Mouse (Mus musculus): ENCODE data around the gene Prrg1. TPM values are rescaled to one million over a fixed set of nuclear protein-coding genes. Genes with fewer than 3 reads are reported as not detected.

Prrg1 gene
- 1.4 and 1.6 TPM in 2 replicates for polyA plus RNA-seq (2015; fragmentation: Nextera tagmentation; extraction: Ambion mirVana)

- Histone ChIP-seq H3K4me2 (peak within 1 kb of the TSS; percentile 65), H3K27me3 (no peaks in the 10 kb centered on the region), H3K4me1 (replicated peaks) (no peaks in the 10 kb centered on the region), H3K4me3 (replicated peaks) (peak within 1 kb of the TSS; percentile 61), H3K9ac (peak within 1 kb of the TSS; percentile 37), H3K9me3 (replicated peaks) (no peaks in the 10 kb centered on the region), H3K36me3 (replicated peaks) (no peaks in the 10 kb centered on the region), H3K27ac (replicated peaks) (0 out of 2 replicates have a peak within 1 kb of the TSS, but pooled peaks have one; percentile 41)
- peak; percentile 91 for ATAC-seq (ENCODE audit: insufficient read depth)
- 9% methylated on average over 36 of the region's 36 CpGs for WGBS (ENCODE audit: insufficient replicate concordance)
Observed at GRCm38 (mm10) chrX:78583202-78584004, at the start of gene Prrg1. Gene Prrg1 (minus strand): TSS chrX:78583896.

GRCm38 (mm10) chrX:78605814-78606213 is 22.1 kb upstream of the Prrg1 start:
- WGBS (ENCODE audit: insufficient replicate concordance) = 41% methylated on average over 2 of the region's 2 CpGs
- Histone ChIP-seq H3K36me3 (replicated peaks) (no peaks in the 10 kb centered on the region), H3K27me3 (no peaks in the 10 kb centered on the region), H3K27ac (replicated peaks) (no peak overlapping the region), H3K4me3 (replicated peaks) (no peak overlapping the region), H3K9ac (no peak overlapping the region), H3K9me3 (replicated peaks) (no peaks in the 10 kb centered on the region), H3K4me1 (replicated peaks) (no peaks in the 10 kb centered on the region), H3K4me2 (no peak overlapping the region)
- ATAC-seq (ENCODE audit: insufficient read depth) = no peak

- no peak for ATAC-seq (ENCODE audit: insufficient read depth)
- 39% methylated on average over 2 of the region's 2 CpGs for WGBS (ENCODE audit: insufficient replicate concordance)
Observed at GRCm38 (mm10) chrX:78593138-78593537, 9.4 kb upstream of the Prrg1 start.

DNA sequence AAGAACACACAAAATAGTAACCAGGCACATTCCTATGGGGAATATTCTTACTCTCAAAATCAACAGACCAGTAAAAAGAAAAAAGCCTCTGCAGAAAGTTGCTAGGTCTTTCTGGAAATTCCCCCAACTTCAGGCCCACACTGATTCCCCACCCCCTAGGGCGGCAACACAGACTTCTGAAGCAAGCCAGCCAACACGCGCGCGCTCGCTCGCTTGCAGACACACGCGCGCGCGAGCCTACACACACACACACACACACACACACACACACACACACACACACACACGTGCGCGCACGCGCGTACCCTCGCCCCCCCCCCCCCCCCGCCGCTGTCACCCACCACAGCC is 868 bp downstream of the Prrg1 start:
- no peaks in the 10 kb centered on the region for H3K27me3 ChIP-seq
- H3K9ac ChIP-seq = 0 out of 2 replicates have a peak overlapping the region, but pooled peaks have one; percentile 37
- no peaks in the 10 kb centered on the region for H3K9me3 ChIP-seq (replicated peaks)
- 0 out of 2 replicates have a peak overlapping the region, but pooled peaks have one; percentile 41 for H3K27ac ChIP-seq (replicated peaks)
- 23% methylated on average over 12 of the region's 21 CpGs for WGBS (ENCODE audit: insufficient replicate concordance)
- H3K36me3 ChIP-seq (replicated peaks) = no peaks in the 10 kb centered on the region
- H3K4me2 ChIP-seq = peak overlapping the region; percentile 65
- ATAC-seq (ENCODE audit: insufficient read depth) = peak; percentile 56
- H3K4me1 ChIP-seq (replicated peaks) = no peaks in the 10 kb centered on the region
- peak overlapping the region; percentile 61 for H3K4me3 ChIP-seq (replicated peaks)

More at GRCm38 (mm10) chrX:78593138-78593537, 9.4 kb upstream of the Prrg1 start:
- Histone ChIP-seq H3K4me1 (replicated peaks) (no peaks in the 10 kb centered on the region), H3K4me2 (no peak overlapping the region), H3K4me3 (replicated peaks) (no peak overlapping the region), H3K9me3 (replicated peaks) (no peaks in the 10 kb centered on the region), H3K36me3 (replicated peaks) (no peaks in the 10 kb centered on the region), H3K27ac (replicated peaks) (no peak overlapping the region), H3K9ac (no peak overlapping the region), H3K27me3 (no peaks in the 10 kb centered on the region)

- WGBS (ENCODE audit: insufficient replicate concordance) = 28% methylated on average over 2 of the region's 2 CpGs
- Histone ChIP-seq H3K4me1 (replicated peaks) (no peaks in the 10 kb centered on the region), H3K4me2 (no peak overlapping the region), H3K9ac (no peak overlapping the region), H3K27me3 (no peaks in the 10 kb centered on the region), H3K4me3 (replicated peaks) (no peak overlapping the region), H3K36me3 (replicated peaks) (no peaks in the 10 kb centered on the region), H3K9me3 (replicated peaks) (no peaks in the 10 kb centered on the region), H3K27ac (replicated peaks) (no peak overlapping the region)
- no peak for ATAC-seq (ENCODE audit: insufficient read depth)
Observed at GRCm38 (mm10) chrX:78563451-78563850, 20.2 kb downstream of the Prrg1 start.

GRCm38 (mm10) chrX:78553399-78553798 is 30.3 kb downstream of the Prrg1 start:
- WGBS (ENCODE audit: insufficient replicate concordance) = 27% methylated on average over 2 of the region's 2 CpGs
- H3K4me3 ChIP-seq (replicated peaks) = no peak overlapping the region
- ATAC-seq (ENCODE audit: insufficient read depth) = peak; percentile 34; the same call in 1 of the 2 replicates
- H3K36me3 ChIP-seq (replicated peaks) = no peaks in the 10 kb centered on the region
- H3K27me3 ChIP-seq = no peaks in the 10 kb centered on the region
- H3K9ac ChIP-seq = no peak overlapping the region
- no peak overlapping the region for H3K27ac ChIP-seq (replicated peaks)
- H3K9me3 ChIP-seq (replicated peaks) = no peaks in the 10 kb centered on the region
- H3K4me1 ChIP-seq (replicated peaks) = peaks cover 6% of the 10 kb centered on the region; the same call in 1 of the 2 replicates
- H3K4me2 ChIP-seq = no peak overlapping the region

DNA sequence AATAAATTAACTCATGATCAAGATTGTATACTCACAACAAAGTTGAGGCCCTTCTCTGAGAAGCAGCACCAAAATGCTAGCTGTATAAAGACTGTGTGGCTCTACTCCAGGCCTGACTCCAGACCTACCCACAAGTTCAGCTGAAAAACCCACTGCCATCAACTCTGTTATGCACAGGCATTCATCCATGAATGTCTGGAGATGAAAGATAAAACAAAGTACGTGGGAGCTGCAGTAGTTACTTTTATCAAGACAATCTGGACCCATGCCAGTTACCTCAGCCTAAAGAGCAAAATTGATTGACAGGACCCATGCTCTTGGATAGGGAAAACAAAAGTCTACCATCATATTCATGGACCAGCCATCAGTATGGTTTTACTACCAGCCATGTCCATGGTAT is 31.0 kb downstream of the Prrg1 start:
- Histone ChIP-seq H3K4me2 (no peak overlapping the region), H3K4me1 (replicated peaks) (peaks cover 6% of the 10 kb centered on the region; the same call in 1 of the 2 replicates), H3K36me3 (replicated peaks) (no peaks in the 10 kb centered on the region), H3K27me3 (no peaks in the 10 kb centered on the region), H3K27ac (replicated peaks) (no peak overlapping the region), H3K4me3 (replicated peaks) (no peak overlapping the region), H3K9ac (no peak overlapping the region), H3K9me3 (replicated peaks) (no peaks in the 10 kb centered on the region)
- WGBS (ENCODE audit: insufficient replicate concordance) = 30% methylated on average over 1 of the region's 1 CpGs
- peak; percentile 60 for ATAC-seq (ENCODE audit: insufficient read depth)

GRCm38 (mm10) chrX:78547696-78548095 is 36.0 kb downstream of the Prrg1 start:
- H3K4me2 ChIP-seq = no peak overlapping the region
- 43% methylated on average over 1 of the region's 1 CpGs for WGBS (ENCODE audit: insufficient replicate concordance)
- H3K36me3 ChIP-seq (replicated peaks) = no peaks in the 10 kb centered on the region
- no peak overlapping the region for H3K27ac ChIP-seq (replicated peaks)
- no peak for ATAC-seq (ENCODE audit: insufficient read depth)
- no peaks in the 10 kb centered on the region for H3K27me3 ChIP-seq
- no peak overlapping the region for H3K4me3 ChIP-seq (replicated peaks)
- peaks cover 3% of the 10 kb centered on the region; the same call in 1 of the 2 replicates for H3K4me1 ChIP-seq (replicated peaks)
- no peaks in the 10 kb centered on the region for H3K9me3 ChIP-seq (replicated peaks)
- H3K9ac ChIP-seq = no peak overlapping the region

DNA sequence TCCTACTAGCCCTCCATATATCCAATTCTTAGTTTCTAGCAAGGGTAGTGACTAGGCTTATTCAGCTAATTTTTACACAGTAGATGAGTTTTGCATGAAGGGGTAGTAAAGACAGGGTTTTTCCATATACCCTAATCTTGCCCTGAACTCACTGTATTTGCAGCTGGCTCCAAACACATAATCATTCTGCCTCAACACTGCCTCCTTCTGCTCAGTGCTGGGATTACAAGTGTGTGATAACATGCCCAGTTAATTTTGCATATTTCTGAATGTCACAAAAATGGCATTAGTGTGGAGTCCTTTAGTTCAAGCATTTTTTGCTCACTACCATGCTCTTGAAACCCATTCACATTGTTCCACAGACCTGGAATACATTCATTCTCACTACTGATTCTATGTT is 44.0 kb downstream of the Prrg1 start:
- H3K4me3 ChIP-seq (replicated peaks) = no peak overlapping the region
- no peak overlapping the region for H3K4me2 ChIP-seq
- no peaks in the 10 kb centered on the region for H3K27me3 ChIP-seq
- no peaks in the 10 kb centered on the region for H3K36me3 ChIP-seq (replicated peaks)
- no peaks in the 10 kb centered on the region for H3K4me1 ChIP-seq (replicated peaks)
- H3K9me3 ChIP-seq (replicated peaks) = no peaks in the 10 kb centered on the region
- no peak overlapping the region for H3K27ac ChIP-seq (replicated peaks)
- no peak for ATAC-seq (ENCODE audit: insufficient read depth)
- no peak overlapping the region for H3K9ac ChIP-seq

DNA sequence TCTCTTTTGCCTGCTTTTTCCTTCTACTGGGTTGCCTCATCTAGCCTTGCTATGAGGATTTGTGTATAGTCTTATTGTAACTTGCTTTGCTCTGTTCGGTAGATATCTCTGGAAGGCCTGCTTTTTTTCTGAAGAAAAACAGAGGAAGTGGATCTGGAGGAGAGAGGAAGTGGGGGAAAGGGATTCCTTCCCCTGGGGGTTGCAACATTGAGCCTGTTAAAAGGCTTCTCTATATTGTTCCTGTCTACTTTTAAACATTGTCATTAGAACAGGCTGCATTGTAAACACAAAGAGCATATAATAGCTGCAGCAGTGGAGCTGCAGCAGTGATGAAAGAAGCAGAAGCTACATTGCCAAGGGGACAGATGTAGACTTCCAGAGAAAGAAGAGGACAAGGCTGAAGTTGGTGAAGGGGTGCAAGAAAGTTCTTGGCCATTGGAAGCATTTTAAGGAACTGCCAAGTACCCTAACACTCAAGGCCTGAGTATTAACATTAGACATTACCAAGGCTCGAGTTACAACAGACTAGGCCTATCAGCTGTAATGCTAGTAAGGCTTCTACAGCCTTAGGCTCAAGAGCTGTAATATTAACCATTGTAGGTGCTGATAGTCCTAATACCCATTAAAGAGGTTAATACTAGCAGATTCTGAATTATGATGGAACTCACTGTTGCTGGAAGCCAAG is 44.9 kb downstream of the Prrg1 start:
- no peak for ATAC-seq (ENCODE audit: insufficient read depth)
- Histone ChIP-seq H3K27ac (replicated peaks) (no peak overlapping the region), H3K36me3 (replicated peaks) (no peaks in the 10 kb centered on the region), H3K9me3 (replicated peaks) (no peaks in the 10 kb centered on the region), H3K27me3 (no peaks in the 10 kb centered on the region), H3K4me2 (no peak overlapping the region), H3K4me3 (replicated peaks) (no peak overlapping the region), H3K4me1 (replicated peaks) (no peaks in the 10 kb centered on the region), H3K9ac (no peak overlapping the region)
- WGBS (ENCODE audit: insufficient replicate concordance) = 21% methylated on average over 2 of the region's 2 CpGs

- Histone ChIP-seq H3K9me3 (replicated peaks) (no peaks in the 10 kb centered on the region), H3K4me1 (replicated peaks) (no peaks in the 10 kb centered on the region), H3K36me3 (replicated peaks) (no peaks in the 10 kb centered on the region), H3K27ac (replicated peaks) (no peak overlapping the region), H3K4me2 (no peak overlapping the region), H3K4me3 (replicated peaks) (no peak overlapping the region), H3K9ac (no peak overlapping the region), H3K27me3 (no peaks in the 10 kb centered on the region)
- no peak for ATAC-seq (ENCODE audit: insufficient read depth)
- WGBS (ENCODE audit: insufficient replicate concordance) = 76% methylated on average over 2 of the region's 2 CpGs
Observed at GRCm38 (mm10) chrX:78518301-78518700, 65.4 kb downstream of the Prrg1 start.

All from liver, embryonic 15.5 days (tissue).